Mouse (Mus musculus) heart, embryonic 16.5 days (tissue): ENCODE data around the gene Vmn1r188. TPM values are rescaled to one million over a fixed set of nuclear protein-coding genes. Genes with fewer than 3 reads are reported as not detected.
"Not testable (repeated sequence)": the region's sequence is repeated elsewhere in the genome, so short reads cannot be mapped to it uniquely, and the experiment has no call there.

Experiments used
- ATAC-seq: fragments of 200-750 bp; cut with Nextera tagmentation; replicated peaks from 2 replicates; pipeline ENCODE4 v1.8.0; 2017; ENCODE audit warnings: moderate number of reproducible peaks; ENCODE audit not compliant: insufficient read depth, low FRiP score; ENCODE audit errors: extremely low read depth
- H3K27ac ChIP-seq: fragments of 300-500 bp; sonication (generic); 2 replicates; pipeline ENCODE4 v1.5.1; 2014; ENCODE audit warnings: mild to moderate bottlenecking, low read length, control low read depth, moderate library complexity
- H3K27me3 ChIP-seq: fragments of 300-500 bp; sonication (generic); 2 replicates; pipeline ENCODE4 v1.6.1; 2014; ENCODE audit warnings: low read length, mixed read lengths; ENCODE audit not compliant: control insufficient read depth, insufficient read depth
- H3K36me3 ChIP-seq: fragments of 300-500 bp; sonication (generic); 2 replicates; pipeline ENCODE4 v1.6.1; 2014; ENCODE audit not compliant: control insufficient read depth, insufficient read depth
- H3K4me1 ChIP-seq: fragments of 300-500 bp; sonication (generic); 2 replicates; pipeline ENCODE4 v1.6.1; 2014; ENCODE audit warnings: low read length, mixed read lengths; ENCODE audit not compliant: control insufficient read depth, insufficient read depth
- H3K4me2 ChIP-seq: fragments of 300-500 bp; sonication (generic); 2 replicates; pipeline ENCODE4 v1.6.1; 2014; ENCODE audit warnings: low read depth, mild to moderate bottlenecking, control low read depth, low read length
- H3K4me3 ChIP-seq: fragments of 300-500 bp; sonication (generic); 2 replicates; pipeline ENCODE4 v1.5.1; 2014; ENCODE audit warnings: mild to moderate bottlenecking, control low read depth, low read length
- H3K9ac ChIP-seq: fragments of 300-500 bp; sonication (generic); 2 replicates; pipeline ENCODE4 v1.6.1; 2014; ENCODE audit warnings: low read length, control low read depth
- H3K9me3 ChIP-seq: fragments of 300-500 bp; sonication (generic); replicated peaks from 2 replicates; pipeline ENCODE4 v1.6.1; 2016; ENCODE audit warnings: low read length; ENCODE audit not compliant: control insufficient read depth
- WGBS: fragments of 180-500 bp; shearing (Covaris S2); extraction: QIAGEN DNeasy Blood & Tissue Kit; methylation state at CpG from one replicate; pipeline ENCODE4 v1.1.7; 2014; 5-methylcytosine and 5-hydroxymethylcytosine counted together
- polyA plus RNA-seq: library from polyadenylated mRNA; unstranded; fragments of >200 nt; fragmentation: Nextera tagmentation; extraction: Ambion mirVana; gene quantifications from 2 replicates; pipeline ENCODE4 v1.2.1, GENCODE M21; 2015

Gene Vmn1r188
- polyA plus RNA-seq, 1 experiment from 2014 or later, result not detected

GRCm38 (mm10) chr13:22049041-22049440, 35.2 kb upstream of the Vmn1r188 start:
- Histone ChIP-seq H3K36me3 (no peaks in the 10 kb centered on the region), H3K27me3 (no peaks in the 10 kb centered on the region), H3K27ac (no peak overlapping the region), H3K4me3 (no peak overlapping the region), H3K4me2 (no peak overlapping the region), H3K9me3 (no peaks in the 10 kb centered on the region), H3K4me1 (peaks cover 7% of the 10 kb centered on the region), H3K9ac (no peak overlapping the region)
- ATAC-seq, result no peak
- WGBS, result 72% methylated on average over 2 of the region's 2 CpGs

- H3K4me1 ChIP-seq, result 0 out of 2 replicates have a peak, but pooled peaks cover 4% of the 10 kb centered on the region
- peak overlapping the region; percentile 86 for H3K27ac ChIP-seq
- peak overlapping the region; percentile 81 for H3K9ac ChIP-seq
- no peaks in the 10 kb centered on the region for H3K36me3 ChIP-seq
- peak overlapping the region; percentile 74 for H3K4me3 ChIP-seq
- WGBS, result under 1% methylated on average over 14 of the region's 14 CpGs
- peak overlapping the region; percentile 89 for H3K4me2 ChIP-seq
- no peaks in the 10 kb centered on the region for H3K27me3 ChIP-seq
- no peaks in the 10 kb centered on the region for H3K9me3 ChIP-seq
- no peak for ATAC-seq
Measured at GRCm38 (mm10) chr13:22049737-22050440, 34.4 kb upstream of the Vmn1r188 start.

GRCm38 (mm10) chr13:22050591-22051522, 33.4 kb upstream of the Vmn1r188 start:
- H3K27me3 ChIP-seq, result no peaks in the 10 kb centered on the region
- peak overlapping the region; percentile 86 for H3K27ac ChIP-seq
- H3K36me3 ChIP-seq, result no peaks in the 10 kb centered on the region
- peak; percentile 94 for ATAC-seq
- no peaks in the 10 kb centered on the region for H3K9me3 ChIP-seq
- under 1% methylated on average over 52 of the region's 52 CpGs for WGBS
- peak overlapping the region; percentile 89 for H3K4me2 ChIP-seq
- H3K4me1 ChIP-seq, result 0 out of 2 replicates have a peak, but pooled peaks cover 4% of the 10 kb centered on the region
- H3K4me3 ChIP-seq, result peak overlapping the region; percentile 74
- peak overlapping the region; percentile 81 for H3K9ac ChIP-seq

- 0 out of 2 replicates have a peak, but pooled peaks cover 4% of the 10 kb centered on the region for H3K4me1 ChIP-seq
- H3K27me3 ChIP-seq, result no peaks in the 10 kb centered on the region
- H3K36me3 ChIP-seq, result no peaks in the 10 kb centered on the region
- peak overlapping the region; percentile 86; the same call in 1 of the 2 replicates for H3K27ac ChIP-seq
- peak overlapping the region; percentile 81 for H3K9ac ChIP-seq
- no peaks in the 10 kb centered on the region for H3K9me3 ChIP-seq
- peak overlapping the region; percentile 74 for H3K4me3 ChIP-seq
- peak overlapping the region; percentile 89 for H3K4me2 ChIP-seq
- no peak for ATAC-seq
- WGBS, result 13% methylated on average over 5 of the region's 5 CpGs
Measured at GRCm38 (mm10) chr13:22051523-22051859, 32.7 kb upstream of the Vmn1r188 start.

GRCm38 (mm10) chr13:22053754-22054153, 30.5 kb upstream of the Vmn1r188 start:
- H3K27ac ChIP-seq, result no peak overlapping the region
- H3K4me2 ChIP-seq, result no peak overlapping the region
- no peaks in the 10 kb centered on the region for H3K27me3 ChIP-seq
- 0 out of 2 replicates have a peak, but pooled peaks cover 4% of the 10 kb centered on the region for H3K4me1 ChIP-seq
- H3K9ac ChIP-seq, result no peak overlapping the region
- no peak for ATAC-seq
- no peaks in the 10 kb centered on the region for H3K9me3 ChIP-seq
- H3K4me3 ChIP-seq, result no peak overlapping the region
- H3K36me3 ChIP-seq, result no peaks in the 10 kb centered on the region
- WGBS, result 94% methylated on average over 1 of the region's 1 CpGs

GRCm38 (mm10) chr13:22061422-22061821, 22.8 kb upstream of the Vmn1r188 start:
- Histone ChIP-seq H3K36me3 (no peaks in the 10 kb centered on the region), H3K4me3 (no peak overlapping the region), H3K4me1 (no peaks in the 10 kb centered on the region), H3K9me3 (peaks cover 2% of the 10 kb centered on the region), H3K27ac (no peak overlapping the region), H3K27me3 (no peaks in the 10 kb centered on the region), H3K4me2 (no peak overlapping the region), H3K9ac (no peak overlapping the region)
- no peak for ATAC-seq
- WGBS, result 75% methylated on average over 1 of the region's 1 CpGs

GRCm38 (mm10) chr13:22063468-22063867, 20.8 kb upstream of the Vmn1r188 start:
- no peaks in the 10 kb centered on the region for H3K4me1 ChIP-seq
- no peak for ATAC-seq
- H3K27ac ChIP-seq, result no peak overlapping the region
- no peaks in the 10 kb centered on the region for H3K27me3 ChIP-seq
- no peak overlapping the region for H3K4me2 ChIP-seq
- peaks cover 3% of the 10 kb centered on the region for H3K9me3 ChIP-seq
- 49% methylated on average over 1 of the region's 1 CpGs for WGBS
- H3K4me3 ChIP-seq, result no peak overlapping the region
- H3K36me3 ChIP-seq, result no peaks in the 10 kb centered on the region
- no peak overlapping the region for H3K9ac ChIP-seq

GRCm38 (mm10) chr13:22105724-22106123, 21.5 kb downstream of the Vmn1r188 start, which contains the start of gene Vmn1r189:
Gene Vmn1r189 (minus strand): TSS chr13:22105824.
- H3K4me1 ChIP-seq, H3K9ac ChIP-seq, H3K27me3 ChIP-seq, H3K4me2 ChIP-seq, H3K36me3 ChIP-seq, H3K9me3 ChIP-seq, H3K4me3 ChIP-seq, ATAC-seq, H3K27ac ChIP-seq: not testable (repeated sequence)
- WGBS, result 73% methylated on average over 2 of the region's 2 CpGs
